Mouse (Mus musculus) spleen, adult 18-20 months (tissue): ENCODE measurements around the gene Ppp1r15a.

Experiments
- DNase-seq, 2 experiments: peaks; one replicate each; pipeline ENCODE4 v3.0.0; 2022; ENCODE audit warnings: mixed read lengths in 2 of 2

Ppp1r15a gene

DNA sequence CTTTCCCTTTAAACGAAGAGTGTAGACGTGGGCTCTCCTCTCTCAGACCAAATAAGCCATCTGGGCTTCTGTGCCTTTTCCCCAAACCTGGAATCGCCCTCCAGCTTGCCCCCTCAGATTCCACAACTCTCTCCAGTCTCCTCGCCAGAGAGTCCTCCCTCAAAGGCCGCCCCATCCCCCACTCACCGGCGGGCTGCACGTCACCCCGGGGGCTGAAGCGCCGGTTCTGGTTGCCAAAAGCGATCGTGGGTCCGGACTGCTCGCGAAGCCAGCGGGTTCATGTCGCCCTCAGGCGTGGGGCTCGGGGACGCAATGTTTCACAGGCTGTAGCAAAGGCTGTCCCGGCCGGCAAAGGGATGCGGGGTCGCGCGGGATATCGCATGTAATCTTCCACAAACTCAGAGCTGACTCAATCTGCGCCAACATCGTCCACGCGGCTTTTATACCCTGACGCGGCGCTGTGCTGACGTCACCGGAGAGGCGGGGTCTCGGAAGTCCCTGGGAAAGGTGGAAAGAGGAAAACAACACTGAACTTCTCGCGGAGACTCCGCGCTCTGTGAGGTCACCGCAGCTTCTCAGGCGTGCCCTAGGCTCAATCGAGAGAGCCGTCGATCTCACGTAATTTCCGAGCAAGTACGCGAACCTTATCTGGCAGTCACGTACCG lies at the start of gene Ppp1r15a, which contains the start of gene Plekha4:
Gene Ppp1r15a (minus strand): TSS at position 460 of the 665 bp plus-strand sequence.
Gene Plekha4 (plus strand): TSS at position 522 of the 665 bp plus-strand sequence.
- DNase-seq = peak; percentile 90 to 96

DNA sequence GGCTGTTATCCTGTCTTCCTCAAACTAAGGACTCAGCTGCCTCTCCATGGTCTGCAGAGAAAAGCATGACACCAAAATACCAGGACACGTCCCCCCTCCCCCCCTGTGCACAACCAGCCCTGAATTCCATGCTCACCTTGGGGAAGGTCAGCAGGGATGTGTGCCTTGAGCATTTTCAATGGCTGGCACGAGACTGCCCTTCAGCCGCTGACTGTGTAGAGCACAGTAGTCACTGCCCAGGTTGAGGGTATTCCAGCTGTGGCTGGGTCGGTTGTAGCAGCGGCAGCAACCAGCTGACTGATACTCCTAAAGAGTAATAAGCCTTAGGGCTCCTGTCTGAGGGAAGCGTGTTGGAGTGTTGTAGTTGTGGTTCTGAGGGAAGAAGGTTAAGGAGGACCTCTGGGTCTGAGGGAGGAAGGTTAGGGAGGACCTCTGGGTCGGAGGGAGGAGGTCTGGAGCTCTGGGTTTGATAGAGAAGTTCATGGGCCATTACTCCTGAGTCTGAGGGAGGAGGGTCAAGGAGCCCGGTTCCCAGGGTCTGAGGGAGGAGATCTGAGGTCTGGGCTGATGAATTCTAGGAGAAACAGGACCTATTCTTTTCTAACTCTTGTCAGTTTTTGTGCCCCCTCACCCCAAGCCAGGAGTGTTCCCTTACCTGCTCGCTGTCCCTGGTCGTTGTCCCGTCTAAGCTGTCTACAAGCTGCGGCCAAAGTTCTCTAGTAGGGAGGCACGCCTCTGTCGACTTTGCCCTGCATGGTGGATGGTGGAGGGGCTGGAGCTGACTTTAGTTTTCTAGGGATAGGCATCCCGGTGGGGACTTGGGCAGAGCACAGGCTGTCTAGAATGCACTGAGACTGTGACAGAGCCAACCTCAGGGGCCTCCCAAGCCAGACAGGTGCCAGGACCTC lies 48.7 kb upstream of the Ppp1r15a start:
- DNase-seq = no peak

DNA sequence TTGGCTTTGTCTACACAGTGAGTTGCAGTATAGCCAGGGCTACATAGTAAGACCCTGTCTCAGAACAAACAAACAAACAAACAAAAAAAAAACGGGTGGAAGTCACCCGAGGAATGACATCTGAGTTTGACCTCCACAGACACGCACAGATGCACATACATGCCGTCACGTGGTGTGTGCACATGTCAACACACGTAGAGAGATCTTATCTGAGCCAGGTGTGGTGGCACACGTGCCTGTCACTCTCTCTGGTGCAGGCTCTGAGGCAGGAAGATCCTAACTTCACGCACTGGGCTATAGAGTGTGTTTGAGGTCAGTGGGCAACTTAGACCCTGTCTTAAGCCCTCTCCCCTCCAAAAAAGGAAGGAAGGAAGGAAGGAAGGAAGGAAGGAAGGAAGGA lies 47.9 kb upstream of the Ppp1r15a start:
- DNase-seq = no peak

DNA sequence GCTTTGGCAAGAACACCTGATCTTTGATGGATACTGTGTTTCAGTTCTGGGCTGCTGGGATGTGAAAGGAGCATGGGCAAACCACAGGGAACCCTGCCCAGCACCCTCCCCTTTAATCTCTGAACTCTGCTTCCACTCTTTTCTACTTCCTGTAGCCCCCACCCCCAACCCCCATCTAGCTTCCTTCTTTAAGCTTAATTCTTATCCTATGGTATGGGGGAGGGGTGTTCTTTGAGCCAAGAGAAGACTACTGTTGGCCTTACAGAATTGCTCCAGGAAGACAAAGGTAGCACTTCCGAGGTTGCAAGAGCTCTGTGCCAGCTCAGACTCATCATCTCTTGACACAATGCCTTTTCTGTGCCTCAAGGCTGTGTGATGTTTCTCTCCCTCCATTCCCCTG lies 45.9 kb upstream of the Ppp1r15a start:
- DNase-seq = no peak

DNA sequence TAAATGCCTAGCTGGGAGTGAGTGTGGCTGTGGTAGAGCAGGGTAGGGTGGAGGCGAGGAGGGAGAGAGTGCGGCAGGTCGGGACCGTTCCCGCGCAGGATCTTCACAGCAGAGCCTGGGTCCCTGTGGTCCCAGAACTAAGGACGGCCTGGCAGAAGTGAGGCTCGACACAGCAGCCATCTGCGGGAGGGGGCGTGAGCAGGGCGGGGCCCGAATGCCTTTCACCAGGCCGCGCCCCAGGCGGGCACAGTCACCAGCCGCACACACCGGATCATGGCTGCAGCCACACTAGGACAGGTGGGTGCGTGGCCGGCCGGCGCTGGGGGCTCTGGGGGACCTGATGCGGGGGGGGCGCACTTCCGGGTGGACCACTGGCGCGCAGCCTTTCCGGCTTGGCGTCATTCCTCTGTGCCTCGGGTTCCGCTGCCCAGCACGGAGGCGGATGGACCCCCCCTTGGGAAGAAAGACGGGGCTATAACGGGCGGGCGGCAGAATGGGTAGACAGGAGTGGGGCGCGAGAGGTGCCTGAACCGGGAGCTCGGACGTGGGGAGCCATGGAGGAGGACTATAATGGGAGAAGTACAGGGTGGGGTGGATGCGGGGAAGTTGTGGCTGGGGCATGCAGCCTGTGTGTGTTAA lies 44.2 kb upstream of the Ppp1r15a start, which contains the start of gene Bcat2:
Gene Bcat2 (plus strand): TSS at position 51 of the 639 bp plus-strand sequence.
- peak; percentile 63 to 74 for DNase-seq

DNA sequence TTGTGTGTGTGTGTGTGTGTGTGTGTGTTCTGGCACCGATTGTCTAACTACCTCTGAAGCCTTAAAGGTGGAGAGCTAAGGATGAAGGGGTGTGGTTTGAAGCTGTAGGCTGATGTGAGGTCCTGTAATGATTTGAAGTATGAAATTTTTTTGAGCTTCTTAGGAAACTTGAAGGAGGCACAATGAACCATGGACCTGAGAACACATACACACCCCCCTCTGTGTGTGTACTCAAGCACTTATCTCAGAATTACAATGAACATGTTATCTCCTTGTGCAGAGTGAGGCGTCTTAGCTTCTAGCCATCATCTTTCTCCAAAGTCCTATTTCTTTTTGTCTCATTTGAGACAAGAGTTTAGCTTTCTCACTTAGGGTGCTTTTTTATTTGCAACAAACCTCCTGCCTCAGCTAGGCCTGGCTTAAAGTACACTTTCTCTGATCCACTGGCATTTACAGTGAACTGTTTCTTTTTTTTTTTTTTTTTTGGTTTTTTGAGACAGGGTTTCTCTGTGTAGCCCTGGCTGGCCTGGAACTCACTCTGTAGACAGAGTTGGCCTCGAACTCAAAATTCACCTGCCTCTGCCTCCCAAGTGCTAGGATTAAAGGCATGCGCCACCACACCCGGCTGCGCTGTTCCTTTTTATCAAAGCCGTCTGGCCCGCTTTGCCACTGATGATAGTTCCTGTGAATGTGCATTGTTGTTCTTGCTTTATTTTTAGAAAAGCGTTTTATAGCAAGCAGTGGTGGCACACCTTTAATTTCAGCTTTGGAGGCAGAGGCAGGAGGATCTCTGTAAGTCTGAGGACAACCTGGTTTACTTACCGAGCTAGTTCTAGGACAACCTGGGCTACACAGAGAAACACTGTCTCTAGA lies 42.8 kb upstream of the Ppp1r15a start:
- no peak for DNase-seq

DNA sequence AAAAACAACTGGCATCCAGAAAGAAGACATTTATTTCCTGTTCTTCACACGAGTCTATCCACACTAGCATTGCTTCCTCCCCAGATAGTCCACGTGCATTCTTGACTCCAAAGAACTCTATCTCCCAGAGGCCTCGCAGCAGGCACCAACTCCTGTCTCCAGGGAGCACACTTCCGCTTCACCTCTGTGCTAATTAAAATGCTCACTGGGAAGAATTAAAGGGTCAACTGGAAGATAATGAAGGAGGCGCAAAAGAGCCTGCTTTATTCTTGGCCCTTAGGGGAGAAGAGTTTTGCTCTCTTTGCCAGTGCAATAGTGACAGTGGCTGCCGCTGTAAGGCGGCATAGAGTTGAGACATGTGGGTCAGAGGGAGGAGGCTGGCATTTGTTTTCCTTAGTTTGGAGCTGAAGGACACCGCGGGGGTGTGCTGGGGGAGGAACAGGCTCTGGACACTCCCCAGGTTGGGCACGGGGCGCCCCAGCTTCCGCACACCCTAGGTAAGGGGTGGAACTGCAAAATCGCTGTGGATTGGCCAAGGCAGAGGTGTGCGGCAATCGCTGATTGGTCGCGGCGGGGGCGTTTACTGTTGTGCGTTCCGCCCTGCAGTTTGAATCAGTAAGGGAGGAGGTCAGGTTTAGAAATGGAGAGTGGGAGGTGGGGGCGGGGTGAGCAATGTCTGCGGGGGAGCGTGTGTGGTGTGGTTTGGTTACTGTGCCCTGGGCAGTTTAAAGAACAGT lies 41.9 kb upstream of the Ppp1r15a start:
- peak; percentile 77 to 81 for DNase-seq

DNA sequence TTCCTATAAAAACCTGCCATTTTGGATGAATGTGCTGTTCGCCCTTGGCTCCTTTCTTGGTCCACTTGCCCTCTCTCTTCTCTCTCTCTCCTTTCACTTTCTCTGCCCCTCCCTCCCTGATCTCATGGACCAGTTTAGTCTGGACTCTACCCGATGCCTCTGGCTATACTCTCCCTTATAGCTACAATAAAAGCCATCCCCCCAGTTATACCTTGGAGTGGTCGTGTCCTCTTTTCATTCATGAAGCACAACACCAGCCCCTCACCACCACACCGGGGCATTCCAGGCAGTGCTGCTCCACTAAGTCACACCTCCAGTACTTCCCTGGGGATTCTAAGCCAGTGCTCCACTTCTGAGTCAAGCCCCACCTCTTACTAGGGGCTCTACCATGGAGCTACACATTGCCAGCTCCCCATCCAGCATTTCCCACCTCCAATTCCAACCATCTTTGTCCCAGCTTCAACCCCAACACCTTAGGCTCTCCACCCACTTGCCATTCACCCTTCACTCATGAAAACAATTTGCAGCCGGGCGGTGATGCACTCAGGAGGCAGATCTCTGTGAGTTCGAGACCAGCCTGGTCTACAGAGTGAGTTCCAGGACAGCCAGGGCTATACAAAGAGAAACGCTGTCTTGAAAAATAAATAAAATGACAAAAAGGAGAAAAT lies 41.2 kb upstream of the Ppp1r15a start:
- DNase-seq = no peak

DNA sequence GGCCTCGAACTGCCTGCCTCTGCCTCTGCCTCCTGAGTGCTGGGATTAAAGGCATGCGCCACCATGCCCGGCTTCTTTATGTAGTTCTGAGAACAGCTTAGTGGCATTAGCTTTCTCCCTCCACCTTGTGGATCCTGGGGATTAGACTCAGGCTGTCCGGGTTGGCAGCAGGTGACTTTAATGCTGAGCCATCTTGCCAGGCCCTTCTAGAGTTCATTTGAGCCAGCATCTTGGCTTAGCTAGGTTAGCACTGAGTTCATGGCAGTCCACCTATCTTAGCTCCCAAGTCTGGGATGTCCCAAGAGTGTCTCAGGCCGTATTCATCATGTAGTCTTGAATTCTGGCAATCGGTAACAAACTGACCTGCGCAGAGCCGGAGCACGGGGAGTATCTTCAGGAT lies 39.4 kb upstream of the Ppp1r15a start:
- no peak for DNase-seq

DNA sequence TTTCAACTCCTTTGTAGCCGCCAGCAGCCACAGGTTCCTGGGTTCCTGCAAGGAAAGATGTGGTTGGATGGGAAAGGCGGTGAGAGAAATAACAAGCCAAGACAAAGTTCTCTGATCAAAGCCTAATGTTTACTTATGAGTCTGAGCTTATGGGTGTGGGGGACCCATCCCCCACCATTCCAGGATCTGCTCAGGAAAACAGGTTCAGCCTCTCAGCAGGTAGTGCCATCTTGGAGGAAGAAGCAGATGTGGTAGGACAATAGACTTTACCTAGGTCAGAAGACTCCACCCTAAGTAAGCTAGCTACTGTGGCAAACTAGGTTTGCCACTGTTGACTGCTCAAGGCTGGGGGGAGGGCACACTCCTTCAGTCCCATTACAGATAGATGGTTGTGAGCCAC lies 38.7 kb upstream of the Ppp1r15a start:
- DNase-seq = no peak

DNA sequence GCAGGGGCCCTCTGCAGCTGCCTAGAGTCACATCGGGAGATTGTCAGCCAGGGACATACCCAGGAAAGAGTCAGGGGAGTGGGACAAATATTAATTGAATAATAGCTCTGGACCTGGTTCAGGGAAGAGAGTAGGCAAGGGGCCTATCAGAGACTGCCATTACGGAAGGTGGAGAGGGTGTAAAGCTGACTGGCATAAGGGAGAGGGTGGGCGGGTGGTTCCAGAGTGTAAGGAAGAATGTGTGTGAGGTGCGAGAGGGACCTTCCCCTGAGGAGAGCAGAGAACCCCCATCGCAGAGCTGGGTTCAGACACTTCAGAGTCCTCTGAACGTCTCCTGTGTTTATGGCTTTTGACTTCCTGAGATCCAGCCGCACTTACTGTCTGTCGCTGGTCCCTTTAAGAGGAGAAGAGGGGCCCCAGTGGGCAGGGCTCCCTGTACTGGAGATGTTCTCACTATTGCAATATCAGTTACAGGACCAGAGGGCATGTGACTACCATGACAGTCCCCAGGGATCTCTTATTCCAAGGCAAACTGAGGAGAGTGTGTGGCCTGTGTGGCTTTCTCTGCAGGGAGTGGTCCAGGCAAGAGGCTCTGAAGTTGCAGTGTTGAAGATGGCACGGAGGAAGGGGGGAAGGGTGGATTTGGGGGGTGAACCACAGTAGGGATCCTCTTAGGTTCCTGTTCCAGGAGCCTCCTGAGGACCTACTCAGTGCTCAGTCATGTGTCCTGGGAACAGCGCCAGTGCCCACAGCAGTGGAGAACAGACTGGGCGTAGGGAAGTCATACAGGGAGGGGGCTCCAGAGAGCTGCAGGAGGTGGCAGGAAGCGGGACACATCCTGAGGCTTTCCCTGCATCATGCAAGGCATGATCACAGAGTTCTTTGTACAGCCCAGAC lies 35.8 kb upstream of the Ppp1r15a start:
- no peak for DNase-seq

DNA sequence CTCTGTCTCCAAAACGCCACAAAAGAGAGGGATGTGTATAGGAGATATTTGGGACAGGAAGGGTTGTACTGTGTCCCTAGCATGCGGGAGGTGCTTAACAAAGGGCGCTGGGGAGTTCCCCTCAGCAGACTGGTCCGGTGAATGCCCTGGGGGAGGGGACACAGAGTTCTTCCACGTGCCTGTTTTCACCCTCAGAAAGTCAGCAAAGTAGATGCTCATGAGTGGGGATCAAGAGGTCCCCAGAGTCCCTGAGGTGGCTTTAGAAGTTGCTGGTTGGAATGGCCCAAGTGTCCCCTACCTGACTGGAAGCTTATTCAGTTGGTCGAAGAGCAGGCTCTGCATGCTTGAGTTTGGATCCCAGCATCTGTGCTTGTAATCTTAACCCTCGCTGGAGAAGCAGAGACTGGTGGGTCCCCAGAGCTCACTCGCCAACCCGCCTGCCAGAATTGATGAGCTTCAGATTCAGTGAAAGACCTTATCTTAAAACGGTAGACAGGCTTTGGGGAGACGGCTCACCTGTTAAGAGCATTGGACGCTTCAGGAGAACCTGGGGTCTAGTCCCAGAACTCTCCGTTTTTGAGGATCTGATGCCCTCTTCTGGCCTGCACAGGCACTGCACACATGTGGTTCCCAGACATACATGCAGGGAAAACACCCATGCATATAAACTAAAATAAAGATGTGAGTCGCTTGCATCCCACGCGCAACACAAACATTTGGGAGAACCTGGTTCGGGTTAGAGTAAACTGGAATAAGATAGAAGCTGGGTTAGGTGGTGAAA lies 35.0 kb upstream of the Ppp1r15a start:
- DNase-seq = peak; percentile 56 to 79

DNA sequence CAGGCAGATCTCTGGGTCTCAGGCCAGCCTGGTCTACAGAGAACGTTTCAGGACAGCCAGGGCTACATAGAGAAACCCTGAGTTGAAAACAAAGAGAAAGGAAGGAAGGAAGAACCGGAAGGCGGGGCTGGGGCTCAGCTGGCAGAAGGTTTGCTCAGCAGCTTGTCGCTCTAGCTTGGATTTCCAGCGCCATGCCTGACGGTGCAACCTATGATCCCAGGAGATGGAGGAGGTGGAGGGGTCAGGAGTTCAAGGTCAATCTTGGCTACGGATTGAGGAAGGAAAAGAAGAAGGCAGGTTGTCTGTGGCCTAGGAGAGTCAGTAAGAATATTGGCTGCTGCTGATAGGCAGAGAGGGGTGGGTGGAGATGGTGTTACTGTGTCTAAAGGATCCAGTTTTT lies 34.2 kb upstream of the Ppp1r15a start:
- DNase-seq = no peak

DNA sequence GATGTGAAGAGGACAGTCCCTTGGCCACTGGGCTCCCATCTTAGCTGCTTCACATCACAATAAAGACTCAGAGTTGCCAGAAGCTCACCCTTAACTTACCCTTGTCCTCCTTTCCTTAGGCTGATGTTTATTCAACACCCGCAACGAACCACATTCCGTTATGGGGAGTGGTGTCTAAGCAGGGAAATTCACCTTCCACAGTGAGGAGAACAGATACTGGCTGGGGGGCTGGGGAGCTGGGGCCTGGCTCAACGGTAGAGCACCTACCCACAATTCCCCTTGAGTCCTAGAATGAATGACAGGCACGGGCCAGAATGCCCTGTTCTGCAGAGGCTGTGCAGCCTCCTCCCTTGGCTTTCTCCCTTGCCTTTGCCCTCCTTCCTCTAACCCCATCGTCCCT lies 32.8 kb upstream of the Ppp1r15a start:
- no peak for DNase-seq

DNA sequence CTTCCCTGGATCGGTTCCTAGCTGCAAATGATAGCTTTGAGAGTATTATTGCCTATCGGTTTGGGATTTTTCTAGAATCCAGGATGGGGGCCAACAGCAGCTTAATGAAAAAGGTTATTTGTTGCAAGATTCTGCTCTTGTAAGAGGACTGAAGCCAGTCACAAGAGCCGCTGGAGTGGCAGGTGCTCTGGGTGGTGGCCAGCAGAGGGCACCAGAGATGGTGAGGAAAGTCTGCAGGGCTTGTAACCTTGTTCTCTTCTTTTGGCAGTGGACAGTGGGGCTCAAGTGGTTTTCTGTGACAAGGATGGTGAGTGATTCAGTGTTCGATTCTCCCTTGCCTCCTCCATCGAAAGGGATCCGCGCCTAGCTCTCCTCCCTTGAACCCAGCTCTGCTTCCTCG lies 29.7 kb upstream of the Ppp1r15a start:
- peak; percentile 64 to 83 for DNase-seq

DNA sequence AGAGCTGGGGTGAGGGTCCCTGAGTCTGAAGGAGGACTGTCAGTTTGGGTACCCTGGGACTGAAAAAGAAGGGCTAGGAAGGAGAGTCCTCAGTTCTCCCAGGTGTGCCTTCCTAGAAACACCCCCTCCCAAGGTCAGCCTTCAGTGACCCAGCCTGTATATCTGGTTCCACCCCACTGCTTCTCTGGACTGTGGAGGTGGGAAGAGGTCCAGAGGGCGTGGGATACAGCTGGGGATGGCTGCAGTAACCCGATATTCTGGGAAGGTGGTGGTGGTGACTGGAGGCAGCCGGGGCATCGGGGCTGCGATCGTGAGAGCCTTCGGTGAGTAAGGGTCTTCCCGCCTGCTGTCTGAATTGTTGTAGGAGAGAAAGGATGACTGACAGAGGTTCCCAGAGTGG lies 28.7 kb upstream of the Ppp1r15a start, which contains the start of gene Hsd17b14:
Gene Hsd17b14 (plus strand): TSS at position 150 of the 400 bp plus-strand sequence.
- DNase-seq = no peak

DNA sequence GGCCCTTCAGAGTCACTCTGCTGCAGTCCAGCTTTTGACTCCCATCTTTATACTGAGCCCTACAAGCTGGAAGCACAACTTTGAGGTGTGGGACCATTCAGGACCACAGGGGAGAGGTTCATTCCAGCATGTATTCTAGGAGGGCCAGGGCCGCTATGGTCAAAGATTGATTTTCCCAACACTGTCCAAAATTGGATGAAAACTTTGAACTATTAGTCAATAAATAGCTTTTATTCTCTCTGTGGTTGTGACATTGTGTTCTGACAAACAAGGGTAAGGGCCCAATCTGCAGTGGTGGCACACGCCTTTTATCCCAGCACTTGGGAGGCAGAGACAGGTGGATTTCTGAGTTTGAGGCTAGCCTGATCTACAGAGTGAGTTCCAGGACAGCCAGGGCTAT lies 27.9 kb upstream of the Ppp1r15a start:
- DNase-seq = no peak

DNA sequence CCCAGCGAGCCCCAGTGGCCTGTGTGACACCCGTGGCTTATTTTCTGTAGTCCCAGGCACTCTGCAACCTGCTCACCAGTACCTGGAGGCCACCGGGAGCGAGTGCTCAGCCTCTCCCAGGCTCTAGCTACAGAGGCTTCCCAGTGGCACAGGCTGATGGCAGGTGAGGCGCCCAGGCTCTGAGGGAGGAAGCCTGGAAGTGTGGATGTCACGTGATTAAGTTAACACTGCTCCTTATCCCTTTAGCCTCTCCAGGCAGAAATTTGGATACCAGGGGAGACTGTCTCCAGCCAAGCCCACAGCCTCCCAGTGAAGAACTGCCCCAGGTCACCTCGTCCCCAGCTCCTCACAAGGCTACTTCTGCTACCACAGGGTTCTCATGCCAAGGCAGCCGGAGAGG lies 27.5 kb upstream of the Ppp1r15a start:
- DNase-seq = no peak

DNA sequence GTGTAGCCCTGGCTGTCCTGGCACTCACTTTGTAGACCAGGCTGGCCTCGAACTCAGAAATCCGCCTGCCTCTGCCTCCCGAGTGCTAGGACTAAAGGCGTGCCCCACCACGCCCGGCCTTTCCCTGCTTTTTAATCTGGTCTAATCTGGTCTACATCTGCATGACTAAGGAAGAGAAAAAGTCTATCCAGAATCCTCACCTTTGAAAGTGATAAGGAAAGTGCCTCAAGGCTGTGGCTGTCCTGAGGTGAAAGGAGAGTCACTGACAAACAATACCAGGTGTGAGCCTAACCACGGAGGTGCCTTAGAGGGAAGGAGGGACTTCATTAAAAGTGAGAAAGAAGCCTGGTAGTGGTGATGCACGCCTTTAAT lies 25.4 kb upstream of the Ppp1r15a start:
- DNase-seq = no peak
